Mouse (Mus musculus) stomach, postnatal 0 days (tissue): ENCODE measurements around the gene Enpp6.

Source experiments
- CTCF ChIP-seq: IDR thresholded peaks from 2 replicates; pipeline ENCODE4 v1.5.1; 2016; ENCODE audit warnings: antibody characterized with exemption, low read depth, mild to moderate bottlenecking, moderate library complexity
- EP300 ChIP-seq: optimal IDR thresholded peaks from 2 replicates; pipeline ENCODE3; 2016; ENCODE audit warnings: antibody characterized with exemption

- TF ChIP-seq EP300 = no peak
- no peak for TF ChIP-seq CTCF
These were observed 1.7 kb downstream of the Enpp6 start for GRCm38 (mm10) chr8:46988366-46988765.
